Mouse (Mus musculus) hindbrain, embryonic 10.5 days (tissue): ENCODE results near the gene Tmem214. TPM values are rescaled to one million over a fixed set of nuclear protein-coding genes. Genes with fewer than 3 reads are reported as not detected.

Experiments
- DNase-seq: peaks from one replicate; pipeline ENCODE4 v3.0.0-alpha.2; 2017; ENCODE audit warnings: low spot score
- H3K27ac ChIP-seq: fragments of 300-500 bp; sonication (generic); 2 replicates; pipeline ENCODE4 v1.5.1; 2016; ENCODE audit warnings: mild to moderate bottlenecking, moderate library complexity
- H3K27me3 ChIP-seq: fragments of 300-500 bp; sonication (generic); 2 replicates; pipeline ENCODE4 v1.6.1; 2016; ENCODE audit warnings: mild to moderate bottlenecking; ENCODE audit not compliant: poor library complexity, insufficient read depth, severe bottlenecking
- H3K36me3 ChIP-seq: fragments of 300-500 bp; sonication (generic); 2 replicates; pipeline ENCODE4 v1.6.1; 2016; ENCODE audit warnings: mild to moderate bottlenecking, moderate library complexity
- H3K4me1 ChIP-seq: fragments of 300-500 bp; sonication (generic); replicated peaks from 2 replicates; pipeline ENCODE4 v1.6.1; 2016; ENCODE audit warnings: mild to moderate bottlenecking
- H3K4me3 ChIP-seq: fragments of 300-500 bp; sonication (generic); 2 replicates; pipeline ENCODE4 v1.5.1; 2016; ENCODE audit warnings: mild to moderate bottlenecking, moderate library complexity
- H3K9me3 ChIP-seq: fragments of 300-500 bp; sonication (generic); 2 replicates; pipeline ENCODE4 v1.6.1; 2016; ENCODE audit warnings: mild to moderate bottlenecking, moderate library complexity
- WGBS: fragments of 180-500 bp; shearing (Covaris S2); methylation state at CpG from one replicate; pipeline ENCODE4 v1.1.7; 2016; 5-methylcytosine and 5-hydroxymethylcytosine counted together
- polyA plus RNA-seq: library from polyadenylated mRNA; unstranded; fragments of >200 nt; fragmentation: Nextera tagmentation; extraction: Ambion mirVana; gene quantifications from 2 replicates; pipeline ENCODE4 v1.2.1, GENCODE M21; 2016

Tmem214 gene
- polyA plus RNA-seq, 1 experiment from 2014 or later = 67.6 TPM

DNA sequence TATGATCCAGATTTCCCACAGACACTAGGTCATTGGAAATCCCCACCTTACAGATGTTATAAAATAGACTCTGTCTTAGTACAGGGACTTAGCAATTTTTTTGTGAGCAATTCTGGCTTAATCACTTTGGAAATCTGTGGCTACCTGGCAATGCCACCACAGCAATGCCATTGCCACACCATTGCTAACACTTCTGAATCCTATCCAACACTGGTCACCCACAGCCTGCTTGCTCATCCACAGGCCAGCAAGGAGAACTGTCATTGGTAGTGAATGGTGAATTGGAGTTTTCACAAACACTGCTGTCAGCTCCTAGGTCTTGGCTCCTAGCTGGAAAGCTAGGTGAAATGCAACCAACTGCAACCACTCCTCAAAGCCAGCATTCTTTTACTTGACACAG, 42.7 kb downstream of the Tmem214 start:
- peaks cover 7% of the 10 kb centered on the region for H3K27me3 ChIP-seq
- DNase-seq = no peak
- peaks cover 8% of the 10 kb centered on the region for H3K36me3 ChIP-seq
- H3K27ac ChIP-seq = no peak overlapping the region
- no peak overlapping the region for H3K4me3 ChIP-seq
- H3K4me1 ChIP-seq = peaks cover 70% of the 10 kb centered on the region
- no peaks in the 10 kb centered on the region for H3K9me3 ChIP-seq

DNA sequence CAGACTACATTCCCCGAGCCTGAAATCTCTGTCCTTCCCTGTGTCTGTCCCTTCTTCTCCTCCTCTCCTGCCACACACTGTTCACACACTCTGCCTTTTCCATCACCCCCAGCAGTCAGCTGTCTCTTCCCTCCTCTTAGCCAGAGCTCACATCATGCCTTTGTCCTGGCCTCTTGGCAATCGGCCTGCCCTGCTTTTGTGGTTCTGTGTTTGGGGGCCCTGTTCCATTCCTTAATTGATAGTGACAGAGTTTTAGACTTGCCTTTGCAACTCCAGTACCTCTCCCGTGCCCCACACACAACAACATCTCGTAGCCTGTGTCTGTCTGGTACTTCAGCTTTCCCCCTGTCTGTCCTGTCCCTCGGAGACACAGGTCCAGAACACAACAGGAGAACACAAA, 44.3 kb downstream of the Tmem214 start:
- 72% methylated on average over 5 of the region's 5 CpGs for WGBS

DNA sequence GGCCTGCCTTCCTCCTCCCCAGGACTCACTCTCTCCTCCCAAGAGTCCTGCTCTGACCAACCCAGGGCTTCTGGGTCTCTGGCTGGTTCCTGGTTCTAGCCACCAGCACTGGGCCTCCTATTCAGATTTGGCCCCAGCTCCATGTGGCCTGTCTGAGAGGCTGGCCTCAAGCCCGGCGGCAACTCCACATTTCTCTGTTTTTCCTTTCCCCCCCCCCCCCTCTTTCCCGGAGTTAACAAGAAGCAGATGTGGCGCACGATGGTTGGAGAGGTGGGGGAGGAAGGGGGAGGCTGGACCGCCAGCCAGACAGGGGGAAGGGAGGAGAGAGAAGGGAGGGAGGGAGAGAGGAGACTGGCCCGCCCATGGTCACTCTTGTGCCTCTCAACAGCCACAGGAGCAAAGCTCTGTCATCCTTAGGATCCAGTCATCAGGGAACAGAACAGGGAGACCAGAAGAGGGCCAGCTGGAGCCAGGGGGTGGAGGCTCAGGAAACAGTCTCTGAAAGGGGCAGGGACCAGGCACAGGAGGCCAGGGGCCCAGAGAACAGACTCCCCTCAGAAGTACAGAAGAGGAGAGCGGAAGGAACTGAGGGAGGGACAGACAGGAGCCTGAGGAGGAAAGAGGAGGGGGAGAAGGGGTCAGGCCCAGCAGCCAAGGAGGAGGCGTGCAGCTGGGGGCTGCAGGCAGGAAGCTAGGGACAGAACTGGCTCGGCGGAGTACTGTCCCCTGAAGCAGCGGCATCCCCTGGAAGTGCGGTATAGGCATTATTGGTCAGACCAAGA, 45.4 kb downstream of the Tmem214 start, which contains the start of gene Emilin1:
Emilin1 (plus strand) TSS at position 343 of the 782 bp plus-strand sequence.
- Histone ChIP-seq H3K9me3 (no peaks in the 10 kb centered on the region), H3K4me1 (peaks cover 65% of the 10 kb centered on the region), H3K36me3 (peaks cover 15% of the 10 kb centered on the region), H3K4me3 (peak within 1 kb of the TSS; percentile 46), H3K27ac (peak within 1 kb of the TSS; percentile 86), H3K27me3 (peaks cover 7% of the 10 kb centered on the region)
- 16% methylated on average over 13 of the region's 13 CpGs for WGBS
- peak; percentile 81 for DNase-seq

More for the DNA sequence above, 44.3 kb downstream of the Tmem214 start:
- no peaks in the 10 kb centered on the region for H3K9me3 ChIP-seq
- peaks cover 4% of the 10 kb centered on the region for H3K36me3 ChIP-seq
- H3K27me3 ChIP-seq = peaks cover 7% of the 10 kb centered on the region
- H3K4me3 ChIP-seq = peak overlapping the region; percentile 18; the same call in 1 of the 2 replicates
- peaks cover 71% of the 10 kb centered on the region for H3K4me1 ChIP-seq
- H3K27ac ChIP-seq = peak overlapping the region; percentile 86
- no peak for DNase-seq

GRCm38 (mm10) chr5:30914101-30914635, 46.4 kb downstream of the Tmem214 start:
- peak overlapping the region; percentile 86 for H3K27ac ChIP-seq
- no peaks in the 10 kb centered on the region for H3K9me3 ChIP-seq
- H3K4me1 ChIP-seq = peaks cover 64% of the 10 kb centered on the region
- peaks cover 24% of the 10 kb centered on the region for H3K36me3 ChIP-seq
- no peaks in the 10 kb centered on the region for H3K27me3 ChIP-seq
- peak overlapping the region; percentile 46 for H3K4me3 ChIP-seq
- 60% methylated on average over 7 of the region's 7 CpGs for WGBS
- peak; percentile 20 for DNase-seq

GRCm38 (mm10) chr5:30914849-30915248, 47.0 kb downstream of the Tmem214 start:
- peak overlapping the region; percentile 86 for H3K27ac ChIP-seq
- no peaks in the 10 kb centered on the region for H3K9me3 ChIP-seq
- H3K4me1 ChIP-seq = peaks cover 64% of the 10 kb centered on the region
- WGBS = 69% methylated on average over 6 of the region's 6 CpGs
- H3K4me3 ChIP-seq = peak overlapping the region; percentile 46
- H3K27me3 ChIP-seq = no peaks in the 10 kb centered on the region; the same call in 1 of the 2 replicates
- no peak for DNase-seq
- peaks cover 31% of the 10 kb centered on the region for H3K36me3 ChIP-seq

DNA sequence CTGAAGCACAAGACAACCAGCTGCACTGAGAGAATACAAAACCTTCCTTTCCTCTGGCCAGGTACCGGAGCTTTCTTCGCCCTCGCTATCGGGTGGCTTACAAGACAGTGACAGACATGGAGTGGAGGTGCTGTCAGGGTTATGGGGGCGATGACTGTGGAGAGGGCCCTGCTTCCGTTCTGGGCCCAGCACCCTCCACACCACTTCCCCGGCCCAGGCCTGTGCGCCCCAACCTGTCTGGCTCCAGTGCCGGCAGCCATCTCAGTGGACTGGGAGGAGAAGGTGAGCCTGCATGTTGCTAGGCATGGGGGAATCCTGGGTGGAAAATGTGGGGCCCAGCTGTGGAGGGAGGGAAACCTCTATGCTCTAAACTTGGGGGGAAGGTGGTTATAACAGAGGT, 47.6 kb downstream of the Tmem214 start:
- Histone ChIP-seq H3K9me3 (no peaks in the 10 kb centered on the region), H3K27ac (peak overlapping the region; percentile 86), H3K4me3 (peak overlapping the region; percentile 46), H3K4me1 (peaks cover 68% of the 10 kb centered on the region), H3K27me3 (no peaks in the 10 kb centered on the region; the same call in 1 of the 2 replicates), H3K36me3 (peaks cover 34% of the 10 kb centered on the region)
- 68% methylated on average over 9 of the region's 9 CpGs for WGBS
- DNase-seq = no peak

DNA sequence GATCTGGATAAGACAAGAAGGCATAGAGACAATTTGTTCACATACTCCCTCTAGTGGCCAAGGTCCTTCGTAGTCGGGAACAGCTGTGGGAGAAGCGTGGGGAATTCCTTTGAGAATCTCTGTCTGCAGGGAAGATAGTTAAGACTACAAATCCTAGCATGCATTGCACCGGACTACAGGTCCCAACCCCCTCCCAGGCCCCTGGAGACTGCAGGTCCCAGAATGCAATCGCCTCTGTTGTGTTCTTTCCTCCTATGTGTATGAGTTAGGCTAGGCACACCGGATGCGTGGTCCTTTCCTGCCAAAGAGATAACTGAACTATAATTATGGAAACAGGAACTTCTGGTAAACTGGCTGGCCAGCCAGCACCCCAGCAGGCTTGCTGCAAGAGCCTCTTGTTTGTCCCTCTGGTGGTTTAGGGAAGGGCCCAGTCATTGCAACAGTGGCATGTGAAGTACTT, 48.2 kb downstream of the Tmem214 start:
- Histone ChIP-seq H3K4me3 (peak overlapping the region; percentile 46), H3K27ac (peak overlapping the region; percentile 86), H3K27me3 (no peaks in the 10 kb centered on the region; the same call in 1 of the 2 replicates), H3K4me1 (peaks cover 68% of the 10 kb centered on the region), H3K36me3 (peaks cover 36% of the 10 kb centered on the region), H3K9me3 (no peaks in the 10 kb centered on the region)
- peak; percentile 83 for DNase-seq
- 8% methylated on average over 7 of the region's 7 CpGs for WGBS

DNA sequence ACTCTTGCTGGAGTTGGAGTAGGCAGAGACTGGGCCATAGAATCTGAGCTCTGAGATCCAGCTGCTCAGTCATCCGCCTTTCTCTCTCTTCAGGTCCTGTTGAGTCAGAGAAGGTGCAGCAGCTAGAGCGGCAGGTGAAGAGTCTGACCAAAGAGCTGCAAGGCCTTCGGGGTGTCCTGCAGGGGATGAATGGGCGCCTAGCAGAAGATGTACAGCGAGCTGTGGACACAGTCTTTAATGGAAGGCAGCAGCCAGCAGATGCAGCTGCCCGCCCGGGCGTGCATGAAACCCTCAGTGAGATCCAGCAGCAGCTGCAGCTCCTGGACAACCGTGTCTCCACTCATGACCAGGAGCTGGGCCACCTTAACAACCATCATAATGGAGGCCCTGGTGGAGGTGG, 49.0 kb downstream of the Tmem214 start:
- Histone ChIP-seq H3K4me1 (peaks cover 75% of the 10 kb centered on the region), H3K4me3 (no peak overlapping the region), H3K27ac (peak overlapping the region; percentile 37; the same call in 1 of the 2 replicates), H3K27me3 (no peaks in the 10 kb centered on the region; the same call in 1 of the 2 replicates), H3K36me3 (peaks cover 36% of the 10 kb centered on the region), H3K9me3 (no peaks in the 10 kb centered on the region)
- no peak for DNase-seq
- WGBS = 95% methylated on average over 9 of the region's 9 CpGs

DNA sequence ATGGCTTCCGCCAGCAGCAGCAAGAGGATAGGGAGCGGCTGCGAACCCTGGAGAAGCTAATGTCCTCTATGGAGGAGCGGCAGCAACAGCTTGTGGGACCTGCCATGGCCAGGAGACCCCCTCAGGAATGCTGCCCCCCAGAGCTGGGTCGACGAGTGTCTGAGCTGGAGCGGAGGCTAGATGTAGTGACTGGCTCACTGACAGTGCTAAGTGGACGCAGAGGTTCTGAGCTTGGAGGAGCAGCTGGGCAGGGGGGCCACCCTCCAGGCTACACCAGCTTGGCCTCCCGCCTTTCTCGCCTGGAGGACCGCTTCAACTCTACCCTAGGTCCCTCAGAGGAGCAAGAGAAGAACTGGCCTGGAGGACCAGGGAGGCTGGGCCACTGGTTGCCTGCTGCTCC, 49.5 kb downstream of the Tmem214 start:
- Histone ChIP-seq H3K4me3 (no peak overlapping the region), H3K27ac (peak overlapping the region; percentile 37; the same call in 1 of the 2 replicates), H3K9me3 (no peaks in the 10 kb centered on the region), H3K4me1 (peaks cover 75% of the 10 kb centered on the region), H3K27me3 (peaks cover under 1% of the 10 kb centered on the region; the same call in 1 of the 2 replicates), H3K36me3 (peaks cover 36% of the 10 kb centered on the region)
- WGBS = 89% methylated on average over 11 of the region's 11 CpGs
- DNase-seq = no peak

DNA sequence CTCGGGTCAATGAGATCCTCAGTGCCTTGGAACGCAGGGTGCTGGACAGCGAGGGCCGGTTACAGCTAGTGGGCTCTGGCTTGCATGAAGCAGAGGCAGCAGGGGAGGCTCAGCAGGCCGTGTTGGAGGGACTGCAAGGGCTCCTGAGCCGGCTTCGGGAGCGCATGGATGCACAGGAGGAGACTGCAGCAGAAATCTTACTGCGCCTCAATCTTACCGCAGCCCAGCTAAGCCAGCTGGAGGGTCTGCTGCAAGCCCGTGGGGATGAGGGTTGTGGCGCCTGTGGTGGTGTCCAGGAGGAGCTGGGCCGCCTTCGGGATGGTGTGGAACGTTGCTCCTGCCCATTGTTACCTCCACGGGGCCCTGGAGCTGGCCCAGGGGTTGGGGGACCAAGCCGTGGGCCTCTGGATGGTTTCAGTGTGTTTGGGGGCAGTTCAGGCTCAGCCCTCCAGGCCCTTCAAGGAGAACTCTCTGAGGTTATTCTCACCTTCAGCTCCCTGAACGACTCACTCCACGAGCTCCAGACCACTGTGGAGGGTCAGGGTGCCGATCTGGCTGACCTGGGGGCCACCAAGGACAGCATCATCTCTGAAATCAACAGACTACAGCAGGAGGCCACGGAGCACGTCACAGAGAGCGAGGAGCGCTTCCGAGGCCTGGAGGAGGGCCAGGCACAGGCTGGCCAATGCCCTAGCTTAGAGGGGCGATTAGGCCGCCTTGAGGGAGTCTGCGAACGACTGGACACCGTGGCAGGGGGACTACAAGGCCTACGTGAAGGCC, 50.3 kb downstream of the Tmem214 start:
- peaks cover 6% of the 10 kb centered on the region for H3K27me3 ChIP-seq
- no peaks in the 10 kb centered on the region for H3K9me3 ChIP-seq
- peak overlapping the region; percentile 13; the same call in 1 of the 2 replicates for H3K27ac ChIP-seq
- peaks cover 75% of the 10 kb centered on the region for H3K4me1 ChIP-seq
- no peak for DNase-seq
- 86% methylated on average over 31 of the region's 31 CpGs for WGBS
- H3K4me3 ChIP-seq = 0 out of 2 replicates have a peak overlapping the region, but pooled peaks have one; percentile 3
- H3K36me3 ChIP-seq = peaks cover 36% of the 10 kb centered on the region

GRCm38 (mm10) chr5:30918691-30919090, 50.9 kb downstream of the Tmem214 start:
- peaks cover 36% of the 10 kb centered on the region for H3K36me3 ChIP-seq
- H3K27ac ChIP-seq = peak overlapping the region; percentile 13; the same call in 1 of the 2 replicates
- no peaks in the 10 kb centered on the region for H3K9me3 ChIP-seq
- H3K4me1 ChIP-seq = peaks cover 70% of the 10 kb centered on the region
- DNase-seq = no peak
- 80% methylated on average over 8 of the region's 8 CpGs for WGBS
- H3K4me3 ChIP-seq = 0 out of 2 replicates have a peak overlapping the region, but pooled peaks have one; percentile 3
- peaks cover 12% of the 10 kb centered on the region for H3K27me3 ChIP-seq

DNA sequence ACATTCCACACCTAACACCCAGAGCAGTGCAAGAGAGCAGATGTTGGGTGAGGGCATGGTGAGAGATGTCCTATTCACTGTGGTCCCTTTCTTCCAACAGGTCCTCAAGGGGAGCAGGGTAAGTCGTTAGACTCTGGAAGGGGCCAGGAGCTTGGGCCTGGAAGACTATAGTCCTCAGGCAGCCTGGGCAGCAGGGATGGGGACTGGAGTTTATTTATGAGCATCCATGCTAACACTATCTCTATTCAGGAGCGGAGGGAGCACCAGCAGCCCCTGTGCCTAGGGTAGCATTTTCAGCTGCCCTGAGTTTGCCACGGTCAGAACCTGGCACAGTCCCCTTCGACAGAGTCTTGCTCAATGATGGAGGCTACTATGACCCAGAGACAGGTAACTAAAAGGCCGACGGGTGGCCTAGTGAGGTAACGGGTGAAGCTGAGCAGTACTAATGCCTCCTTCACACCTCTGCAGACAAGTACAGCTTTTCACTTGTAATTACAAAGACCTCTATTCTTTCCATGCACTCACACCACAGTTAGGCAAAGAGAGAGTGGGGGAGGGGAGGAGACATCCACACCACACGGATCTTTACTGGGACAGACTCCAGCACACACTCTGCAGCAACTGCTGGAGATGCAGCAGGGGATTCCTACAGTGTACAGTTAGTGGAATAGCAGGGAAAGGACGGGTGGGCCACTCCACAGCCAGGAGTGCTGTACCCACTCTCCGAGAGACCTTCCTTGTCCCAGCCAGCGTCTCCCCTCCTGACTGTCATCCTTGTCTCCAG, 52.2 kb downstream of the Tmem214 start:
- WGBS = 75% methylated on average over 11 of the region's 11 CpGs
- H3K36me3 ChIP-seq = peaks cover 36% of the 10 kb centered on the region
- H3K27ac ChIP-seq = peak overlapping the region; percentile 46; the same call in 1 of the 2 replicates
- no peak for DNase-seq
- no peaks in the 10 kb centered on the region for H3K9me3 ChIP-seq
- H3K4me1 ChIP-seq = peaks cover 56% of the 10 kb centered on the region
- H3K4me3 ChIP-seq = peak overlapping the region; percentile 57; the same call in 1 of the 2 replicates
- peaks cover 12% of the 10 kb centered on the region for H3K27me3 ChIP-seq
